In genomic region chr3:76074060-76074707, GRCm38 (mm10) we compare ENCODE assay signal across 8 mouse cellular contexts. TPM values are rescaled to one million over a fixed set of nuclear protein-coding genes. Genes with fewer than 3 reads are reported as not detected.
DNase-seq lines count a peak whose midpoint lies in the region; ATAC-seq and TF ChIP-seq lines count a peak whose summit lies in the region.

TSS of gene Fstl5 (plus strand) at chr3:76074270.

- no peak within 1 kb of the TSS for H3K27ac ChIP-seq in embryonic facial prominence, embryonic 10.5 days (replicated peaks)
- H3K27ac ChIP-seq in liver, embryonic 14.5 days = no peak within 1 kb of the TSS

- H3K27me3 ChIP-seq in embryonic facial prominence, embryonic 10.5 days (replicated peaks; ENCODE audit: low read depth, poor library complexity, severe bottlenecking) = no peaks in the 10 kb centered on the region
- no peaks in the 10 kb centered on the region for H3K27me3 ChIP-seq in liver, embryonic 14.5 days (ENCODE audit: control insufficient read depth, insufficient read depth, low read length)

- H3K36me3 ChIP-seq in embryonic facial prominence, embryonic 10.5 days (replicated peaks) = no peaks in the 10 kb centered on the region
- no peaks in the 10 kb centered on the region for H3K36me3 ChIP-seq in liver, embryonic 14.5 days (replicated peaks; ENCODE audit: control insufficient read depth, insufficient read depth, low read depth)

- intact Hi-C loops in heart, postnatal 10 days (cut with DNase I) = no loop called here

- ATAC-seq in liver, embryonic 14.5 days (ENCODE audit: insufficient read depth) = no peak

- H3K9ac ChIP-seq in liver, embryonic 14.5 days (replicated peaks) = no peak within 1 kb of the TSS

- TF ChIP-seq CTCF in liver, embryonic 14.5 days (IDR thresholded peaks at IDR 0.05; ENCODE audit: low read depth) = no peak

- H3K4me2 ChIP-seq in liver, embryonic 14.5 days (ENCODE audit: low read depth) = peak within 1 kb of the TSS; percentile 30

- DNase-seq in CD4-positive helper T cell, adult 2 months (ENCODE audit: low read depth, low spot score) = peak; percentile 9
- peak; percentile 82 for DNase-seq in adrenal gland, postnatal 10 days
- peak; percentile 93 for DNase-seq in embryonic facial prominence, embryonic 10.5 days (ENCODE audit: low spot score)
- DNase-seq in heart, postnatal 10 days = peak; percentile 48 to 70
- peak; percentile 68 for DNase-seq in layer of hippocampus, adult 11-12 months (ENCODE audit: low spot score)
- peak; percentile 7 to 11 (median 9) for DNase-seq in liver, embryonic 14.5 days (ENCODE audit: low read depth in 3 of 3, low spot score in 3 of 3)
- DNase-seq in ovary, postnatal 36 days (ENCODE audit: low spot score) = peak; percentile 62
- DNase-seq in urinary bladder, postnatal 25 days (ENCODE audit: low spot score) = peak; percentile 6

- TF ChIP-seq EP300 in liver, embryonic 14.5 days (IDR thresholded peaks at IDR 0.05; ENCODE audit: low read depth) = no peak

- WGBS in embryonic facial prominence, embryonic 10.5 days = under 1% methylated on average over 28 of the region's 28 CpGs
- 1% methylated on average over 28 of the region's 28 CpGs for WGBS in liver, embryonic 14.5 days (ENCODE audit: insufficient replicate concordance)

- peaks cover 4% of the 10 kb centered on the region; the same call in 1 of the 2 replicates for H3K4me1 ChIP-seq in embryonic facial prominence, embryonic 10.5 days
- no peaks in the 10 kb centered on the region for H3K4me1 ChIP-seq in liver, embryonic 14.5 days (replicated peaks; ENCODE audit: control insufficient read depth in 2 of 2, insufficient read depth in 2 of 2, low read length in 1 of 2)

- peak within 1 kb of the TSS; percentile 60 for H3K4me3 ChIP-seq in embryonic facial prominence, embryonic 10.5 days
- H3K4me3 ChIP-seq in liver, embryonic 14.5 days (ENCODE audit: insufficient read depth in 1 of 2, low read depth in 2 of 2, low read length in 2 of 2) = no peak within 1 kb of the TSS

- H3K9me3 ChIP-seq in embryonic facial prominence, embryonic 10.5 days = no peaks in the 10 kb centered on the region
- H3K9me3 ChIP-seq in liver, embryonic 14.5 days (ENCODE audit: control insufficient read depth, low read length) = no peaks in the 10 kb centered on the region

RNA-seq across cellular contexts. Expression of gene Fstl5, which starts in this region (rescaled TPM):
- total RNA-seq in adrenal gland, postnatal 10 days (2021) = 1 to 10 TPM; 5.2 to 7.3 TPM
- polyA plus RNA-seq in embryonic facial prominence, embryonic 10.5 days (2016; fragmentation: Nextera tagmentation; extraction: Ambion mirVana) = 0.94 and 2.5 TPM in 2 replicates
- not detected for total RNA-seq in heart, postnatal 10 days (2021)
- polyA plus RNA-seq in liver, embryonic 14.5 days (2012; rRNA removed) = 0.01 TPM in 1 of 2 replicates, not detected in the other
- polyA plus RNA-seq in liver, embryonic 14.5 days (2014; fragmentation: Nextera tagmentation; extraction: Ambion mirVana) = not detected in 2 replicates

Comparison
In these comparisons a context has a peak if more than half of its experiments do, and no peak if none do; other contexts are left out.
1. RNA of gene Fstl5 (total RNA-seq): 5.2 to 7.3 TPM in adrenal gland, postnatal 10 days; not detected in heart, postnatal 10 days; every median in the first group is over 4 times any median in the second.
2. Peak in DNase-seq in heart, postnatal 10 days; RNA of the gene not detected or under 1 TPM.
3. Peak in DNase-seq and H3K4me2 ChIP-seq in liver, embryonic 14.5 days; RNA of the gene not detected or under 1 TPM.
4. DNase-seq: peak in every context shown above with its lines; median percentile 93 in embryonic facial prominence, embryonic 10.5 days; 82 in adrenal gland, postnatal 10 days; 68 in layer of hippocampus, adult 11-12 months; 62 in ovary, postnatal 36 days; 59 in heart, postnatal 10 days; 9 in CD4-positive helper T cell, adult 2 months; 9 in liver, embryonic 14.5 days; 6 in urinary bladder, postnatal 25 days.